7 mouse cellular contexts compared by ENCODE assay signal in the genomic region with DNA sequence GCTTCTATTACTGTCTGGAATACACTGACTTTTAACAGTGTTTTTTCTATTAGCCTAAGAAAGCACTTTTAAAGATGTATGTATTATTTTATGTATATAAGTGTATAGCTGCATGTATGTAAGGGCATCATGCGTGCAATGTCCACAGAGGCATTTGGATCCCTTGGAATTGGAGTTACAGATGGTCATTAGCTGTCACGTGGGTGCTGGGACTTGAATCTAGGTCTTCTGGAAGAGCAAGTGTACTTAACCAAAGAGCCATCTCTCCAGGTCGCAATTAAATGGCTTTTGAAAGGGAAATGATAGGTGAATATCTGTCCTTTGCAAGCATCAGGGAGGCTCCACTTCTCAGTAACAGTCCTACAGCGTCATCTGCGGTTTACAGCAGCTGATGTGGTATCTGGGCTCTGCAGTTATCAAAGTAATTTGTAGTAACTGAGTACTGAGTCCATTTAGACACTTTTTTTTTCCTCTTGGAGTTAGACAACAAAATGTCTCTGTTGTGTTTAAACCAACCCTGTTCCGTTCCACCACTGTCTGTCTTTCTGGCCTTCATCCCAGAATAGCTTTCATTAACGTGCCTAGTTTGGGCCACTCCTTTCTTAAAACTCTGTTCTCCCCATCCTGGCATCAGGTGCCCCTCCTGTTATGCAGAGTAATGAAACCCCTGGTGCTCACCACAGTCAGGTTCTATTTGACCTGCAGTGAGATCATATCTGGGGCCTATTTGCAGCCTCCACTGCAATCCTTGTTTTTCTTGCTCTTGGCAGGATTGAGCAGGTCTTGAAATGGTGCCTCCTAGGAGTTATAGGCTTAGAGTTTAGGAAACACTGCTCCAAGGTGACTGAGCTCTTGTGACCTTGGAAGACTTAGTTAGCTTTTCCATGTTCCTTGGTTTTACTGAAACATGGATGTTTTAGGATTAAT. TPM values are rescaled to one million over a fixed set of nuclear protein-coding genes. Genes with fewer than 3 reads are reported as not detected.
A peak's percentile ranks its signal among the peaks of the same experiment; 100 is the strongest.
DNase-seq lines count a peak whose midpoint lies in the region; ATAC-seq and TF ChIP-seq lines count a peak whose summit lies in the region.

No protein-coding gene starts in this region.

- no peak overlapping the region for H3K4me3 ChIP-seq in lung, postnatal 0 days (ENCODE audit: low read depth, low read length)
- peak overlapping the region; percentile 95 for H3K4me3 ChIP-seq in forebrain, embryonic 15.5 days
- peak overlapping the region; percentile 85 for H3K4me3 ChIP-seq in liver, embryonic 12.5 days

- WGBS in lung, postnatal 0 days: 69% methylated on average over 7 of the region's 7 CpGs
- WGBS in forebrain, embryonic 15.5 days: 78% methylated on average over 7 of the region's 7 CpGs
- WGBS in liver, embryonic 12.5 days (ENCODE audit: insufficient replicate concordance): 53% methylated on average over 7 of the region's 7 CpGs

- H3K9ac ChIP-seq in lung, postnatal 0 days (replicated peaks; ENCODE audit: low read depth): 0 out of 2 replicates have a peak overlapping the region, but pooled peaks have one; percentile 2
- peak overlapping the region; percentile 83; the same call in 1 of the 2 replicates for H3K9ac ChIP-seq in forebrain, embryonic 15.5 days (replicated peaks)
- H3K9ac ChIP-seq in liver, embryonic 12.5 days: peak overlapping the region; percentile 87

- DNase-seq in lung, postnatal 0 days (ENCODE audit: low spot score): no peak
- DNase-seq in lung, postnatal 36 days: no peak
- no peak for DNase-seq in right cerebral cortex, postnatal 25 days
- DNase-seq in spleen, postnatal 4 days (ENCODE audit: low spot score in 2 of 2): no peak
- DNase-seq in lung, postnatal 4 days: no peak

- 0 out of 2 replicates have a peak, but pooled peaks cover 3% of the 10 kb centered on the region for H3K27me3 ChIP-seq in lung, postnatal 0 days (replicated peaks; ENCODE audit: insufficient read depth, low read length)
- H3K27me3 ChIP-seq in forebrain, embryonic 15.5 days: no peaks in the 10 kb centered on the region
- peaks cover 10% of the 10 kb centered on the region for H3K27me3 ChIP-seq in liver, embryonic 12.5 days (replicated peaks)

- no peak for ATAC-seq in lung, postnatal 0 days
- no peak for ATAC-seq in forebrain, embryonic 15.5 days (replicated peaks)
- peak; percentile 37; the same call in 1 of the 2 replicates for ATAC-seq in liver, embryonic 12.5 days

- no peak overlapping the region for H3K27ac ChIP-seq in lung, postnatal 0 days (ENCODE audit: low read length)
- no peak overlapping the region for H3K27ac ChIP-seq in forebrain, embryonic 15.5 days (replicated peaks)
- H3K27ac ChIP-seq in liver, embryonic 12.5 days: peak overlapping the region; percentile 94

- TF ChIP-seq EP300 in lung, postnatal 0 days (IDR thresholded peaks at IDR 0.05): no peak

- peak overlapping the region; percentile 76 for H3K4me2 ChIP-seq in lung, postnatal 0 days (replicated peaks; ENCODE audit: low read depth, low read length)
- H3K4me2 ChIP-seq in forebrain, embryonic 15.5 days (replicated peaks): peak overlapping the region; percentile 74
- peak overlapping the region; percentile 84 for H3K4me2 ChIP-seq in liver, embryonic 12.5 days

- no peaks in the 10 kb centered on the region for H3K36me3 ChIP-seq in lung, postnatal 0 days (ENCODE audit: insufficient read depth, low read length)
- 0 out of 2 replicates have a peak, but pooled peaks cover 5% of the 10 kb centered on the region for H3K36me3 ChIP-seq in forebrain, embryonic 15.5 days
- peaks cover 35% of the 10 kb centered on the region for H3K36me3 ChIP-seq in liver, embryonic 12.5 days

- peaks cover 4% of the 10 kb centered on the region; the same call in 1 of the 2 replicates for H3K4me1 ChIP-seq in lung, postnatal 0 days (ENCODE audit: insufficient read depth, low read depth, low read length)
- peaks cover 30% of the 10 kb centered on the region for H3K4me1 ChIP-seq in forebrain, embryonic 15.5 days
- H3K4me1 ChIP-seq in liver, embryonic 12.5 days: peaks cover 38% of the 10 kb centered on the region

- no peak for TF ChIP-seq CTCF in lung, postnatal 0 days (IDR thresholded peaks at IDR 0.05)

- no peaks in the 10 kb centered on the region for H3K9me3 ChIP-seq in lung, postnatal 0 days (ENCODE audit: low read length)
- H3K9me3 ChIP-seq in forebrain, embryonic 15.5 days: no peaks in the 10 kb centered on the region
- no peaks in the 10 kb centered on the region for H3K9me3 ChIP-seq in liver, embryonic 12.5 days (replicated peaks)

RNA-seq across cellular contexts. Expression of a gene that starts 14.9 kb away (rescaled TPM):
- polyA plus RNA-seq in lung, postnatal 0 days (2015; fragmentation: Nextera tagmentation; extraction: Ambion mirVana): 330 and 382 TPM in 2 replicates
- polyA plus RNA-seq in forebrain, embryonic 15.5 days (2015; fragmentation: Nextera tagmentation; extraction: Ambion mirVana): 140 TPM in 2 replicates
- 177 and 179 TPM in 2 replicates for polyA plus RNA-seq in liver, embryonic 12.5 days (2016; fragmentation: Nextera tagmentation; extraction: Ambion mirVana)

RNA-seq across cellular contexts. Expression of a gene that starts 37.5 kb away (rescaled TPM):
- 37.2 and 38.7 TPM in 2 replicates for polyA plus RNA-seq in lung, postnatal 0 days (2015; fragmentation: Nextera tagmentation; extraction: Ambion mirVana)
- polyA plus RNA-seq in forebrain, embryonic 15.5 days (2015; fragmentation: Nextera tagmentation; extraction: Ambion mirVana): 14.9 and 16.8 TPM in 2 replicates
- 1.7 and 2.1 TPM in 2 replicates for polyA plus RNA-seq in liver, embryonic 12.5 days (2016; fragmentation: Nextera tagmentation; extraction: Ambion mirVana)

Comparison
In these comparisons a context has a peak if more than half of its experiments do, and no peak if none do; other contexts are left out.
1. H3K9ac ChIP-seq: peak in every context shown above with its lines; median percentile 87 in liver, embryonic 12.5 days; 83 in forebrain, embryonic 15.5 days; 2 in lung, postnatal 0 days.